Mouse (Mus musculus): Measurements from ENCODE around the gene Grk2. TPM values are rescaled to one million over a fixed set of nuclear protein-coding genes. Genes with fewer than 3 reads are reported as not detected.

Gene Grk2
- polyA plus RNA-seq, 1 experiment = 56.3 TPM

DNA sequence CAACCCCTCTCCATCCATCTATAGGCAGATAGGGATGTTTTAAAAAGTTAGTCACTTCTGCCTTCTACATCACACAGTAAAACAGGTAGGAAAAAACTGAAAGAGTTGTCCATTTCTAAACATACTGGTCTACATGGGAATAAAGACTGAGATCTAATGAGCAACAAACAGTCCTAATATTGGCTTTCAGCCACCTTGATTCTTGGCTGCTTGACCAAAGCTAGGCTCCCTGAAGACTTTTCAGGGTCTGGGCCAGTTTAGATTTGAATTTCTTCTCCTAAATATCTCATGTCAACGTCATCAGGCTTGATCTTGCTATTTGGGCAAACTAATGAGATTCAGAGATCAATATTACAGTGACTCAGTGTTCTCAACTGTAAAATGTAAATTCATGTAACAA lies 20.9 kb upstream of the Grk2 start:
- TF ChIP-seq POLR2A (IDR thresholded peaks at IDR 0.05; ENCODE audit: insufficient read length, low read depth) (no peak), SRF (IDR thresholded peaks at IDR 0.05; ENCODE audit: control insufficient read depth, insufficient read length, low read depth) (no peak), CEBPB (IDR thresholded peaks at IDR 0.05; ENCODE audit: insufficient read depth, poor library complexity, severe bottlenecking) (no peak), USF1 (IDR thresholded peaks at IDR 0.05; ENCODE audit: low read depth) (no peak), POLR2AphosphoS2 (IDR thresholded peaks at IDR 0.05; ENCODE audit: insufficient read length, low read depth) (no peak), TCF3 (IDR thresholded peaks at IDR 0.05; ENCODE audit: insufficient read length, low read depth) (no peak)
- no peaks in the 10 kb centered on the region for H3K27me3 ChIP-seq (ENCODE audit: control insufficient read depth, insufficient read depth, insufficient read length)
- H3K36me3 ChIP-seq (ENCODE audit: control insufficient read depth, insufficient read depth) = peaks cover 68% of the 10 kb centered on the region
- no peak overlapping the region for H3ac ChIP-seq (ENCODE audit: control insufficient read depth, insufficient read length)
- no peak overlapping the region for H3K4me2 ChIP-seq (ENCODE audit: low read depth)
- no peak overlapping the region for H3K4me3 ChIP-seq
- peaks cover 19% of the 10 kb centered on the region for H3K79me2 ChIP-seq (ENCODE audit: control insufficient read depth, insufficient read depth)

DNA sequence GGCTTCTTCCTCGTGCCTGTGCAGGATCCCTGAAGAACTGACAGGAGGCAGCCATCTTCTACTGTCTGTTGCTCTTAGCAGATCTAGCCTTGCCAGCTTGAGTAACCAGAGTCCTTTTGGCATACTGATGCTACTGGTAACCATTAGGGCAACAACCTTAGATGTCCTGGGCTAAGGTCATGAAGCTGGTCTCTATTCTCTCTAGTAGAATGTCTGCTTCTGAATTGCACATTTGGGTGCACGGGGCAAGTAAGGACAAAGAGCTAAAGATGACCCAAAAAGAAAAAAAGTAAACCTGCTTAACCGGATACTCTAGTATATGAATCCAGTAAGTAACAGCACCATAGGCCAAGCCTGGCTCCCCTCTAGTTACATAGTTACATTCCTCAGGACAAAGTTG lies 20.1 kb upstream of the Grk2 start:
- no peak overlapping the region for H3K4me2 ChIP-seq (ENCODE audit: low read depth)
- no peaks in the 10 kb centered on the region for H3K27me3 ChIP-seq (ENCODE audit: control insufficient read depth, insufficient read depth, insufficient read length)
- TF ChIP-seq POLR2AphosphoS2 (IDR thresholded peaks at IDR 0.05; ENCODE audit: insufficient read length, low read depth) (no peak), E2F4 (IDR thresholded peaks at IDR 0.05; ENCODE audit: insufficient read depth) (no peak), USF1 (IDR thresholded peaks at IDR 0.05; ENCODE audit: low read depth) (no peak), TCF12 (IDR thresholded peaks at IDR 0.05; ENCODE audit: insufficient read depth, poor library complexity, severe bottlenecking) (no peak), REST (IDR thresholded peaks at IDR 0.05; ENCODE audit: insufficient read depth, insufficient read length) (no peak), MAX (IDR thresholded peaks at IDR 0.05; ENCODE audit: low read depth) (no peak), MYOD1 (IDR thresholded peaks at IDR 0.05; ENCODE audit: control insufficient read depth in 1 of 3, insufficient read length in 2 of 3, low read depth in 2 of 3) (no peak)
- no peak overlapping the region for H3ac ChIP-seq (ENCODE audit: control insufficient read depth, insufficient read length)
- peaks cover 11% of the 10 kb centered on the region for H3K79me2 ChIP-seq (ENCODE audit: control insufficient read depth, insufficient read depth)
- no peak overlapping the region for H3K4me3 ChIP-seq
- peaks cover 70% of the 10 kb centered on the region for H3K36me3 ChIP-seq (ENCODE audit: control insufficient read depth, insufficient read depth)

GRCm38 (mm10) chr19:4322134-4322533 lies 16.1 kb upstream of the Grk2 start:
- Histone ChIP-seq H3K4me3 (no peak overlapping the region), H3K79me2 (ENCODE audit: control insufficient read depth, insufficient read depth) (no peaks in the 10 kb centered on the region), H3K27me3 (ENCODE audit: control insufficient read depth, insufficient read depth, insufficient read length) (no peaks in the 10 kb centered on the region), H3K36me3 (ENCODE audit: control insufficient read depth, insufficient read depth) (peaks cover 69% of the 10 kb centered on the region), H3ac (ENCODE audit: control insufficient read depth, insufficient read length) (no peak overlapping the region), H3K4me2 (ENCODE audit: low read depth) (no peak overlapping the region)
- TF ChIP-seq E2F4 (IDR thresholded peaks at IDR 0.05; ENCODE audit: insufficient read depth) (no peak), TCF12 (IDR thresholded peaks at IDR 0.05; ENCODE audit: insufficient read depth, poor library complexity, severe bottlenecking) (no peak), MYOG (IDR thresholded peaks at IDR 0.05; ENCODE audit: control insufficient read depth in 1 of 3, insufficient read depth in 1 of 3, insufficient read length in 2 of 3, low read depth in 2 of 3) (no peak), CEBPB (IDR thresholded peaks at IDR 0.05; ENCODE audit: insufficient read depth, poor library complexity, severe bottlenecking) (no peak), MYOD1 (IDR thresholded peaks at IDR 0.05; ENCODE audit: control insufficient read depth in 1 of 3, insufficient read length in 2 of 3, low read depth in 2 of 3) (no peak), MAX (IDR thresholded peaks at IDR 0.05; ENCODE audit: low read depth) (no peak), USF1 (IDR thresholded peaks at IDR 0.05; ENCODE audit: low read depth) (no peak), SRF (IDR thresholded peaks at IDR 0.05; ENCODE audit: control insufficient read depth, insufficient read length, low read depth) (no peak), POLR2A (IDR thresholded peaks at IDR 0.05; ENCODE audit: insufficient read length, low read depth) (no peak), REST (IDR thresholded peaks at IDR 0.05; ENCODE audit: insufficient read depth, insufficient read length) (no peak), POLR2AphosphoS2 (IDR thresholded peaks at IDR 0.05; ENCODE audit: insufficient read length, low read depth) (no peak), TCF3 (IDR thresholded peaks at IDR 0.05; ENCODE audit: insufficient read length, low read depth) (no peak)

DNA sequence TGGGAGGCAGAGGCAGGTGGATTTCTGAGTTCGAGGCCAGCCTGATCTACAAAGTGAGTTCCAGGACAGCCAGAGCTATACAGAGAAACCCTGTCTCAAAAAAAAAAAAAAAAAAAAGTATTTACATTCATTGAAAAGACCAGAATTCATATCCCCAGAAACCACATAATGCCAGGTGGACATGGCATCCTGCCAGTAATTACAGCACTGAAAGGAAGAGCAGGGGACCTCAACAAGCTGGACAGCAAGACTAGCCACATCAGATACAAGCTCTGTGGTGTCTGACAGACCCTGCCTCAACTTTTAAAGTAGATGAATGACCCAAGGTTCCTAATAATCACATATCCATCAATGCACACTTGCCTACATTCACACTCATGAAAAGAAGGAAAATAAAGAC lies 15.6 kb upstream of the Grk2 start:
- H3K4me3 ChIP-seq = no peak overlapping the region
- TF ChIP-seq MYOD1 (IDR thresholded peaks at IDR 0.05; ENCODE audit: control insufficient read depth in 1 of 3, insufficient read length in 2 of 3, low read depth in 2 of 3) (no peak), POLR2AphosphoS2 (IDR thresholded peaks at IDR 0.05; ENCODE audit: insufficient read length, low read depth) (no peak), MAX (IDR thresholded peaks at IDR 0.05; ENCODE audit: low read depth) (no peak), CEBPB (IDR thresholded peaks at IDR 0.05; ENCODE audit: insufficient read depth, poor library complexity, severe bottlenecking) (no peak), TCF12 (IDR thresholded peaks at IDR 0.05; ENCODE audit: insufficient read depth, poor library complexity, severe bottlenecking) (no peak), SRF (IDR thresholded peaks at IDR 0.05; ENCODE audit: control insufficient read depth, insufficient read length, low read depth) (no peak), POLR2A (IDR thresholded peaks at IDR 0.05; ENCODE audit: insufficient read length, low read depth) (no peak), USF1 (IDR thresholded peaks at IDR 0.05; ENCODE audit: low read depth) (no peak), MYOG (IDR thresholded peaks at IDR 0.05; ENCODE audit: control insufficient read depth in 1 of 3, insufficient read depth in 1 of 3, insufficient read length in 2 of 3, low read depth in 2 of 3) (no peak), E2F4 (IDR thresholded peaks at IDR 0.05; ENCODE audit: insufficient read depth) (no peak), TCF3 (IDR thresholded peaks at IDR 0.05; ENCODE audit: insufficient read length, low read depth) (no peak), REST (IDR thresholded peaks at IDR 0.05; ENCODE audit: insufficient read depth, insufficient read length) (no peak)
- H3K36me3 ChIP-seq (ENCODE audit: control insufficient read depth, insufficient read depth) = peaks cover 64% of the 10 kb centered on the region
- no peak overlapping the region for H3K4me2 ChIP-seq (ENCODE audit: low read depth)
- H3ac ChIP-seq (ENCODE audit: control insufficient read depth, insufficient read length) = no peak overlapping the region
- no peaks in the 10 kb centered on the region for H3K27me3 ChIP-seq (ENCODE audit: control insufficient read depth, insufficient read depth, insufficient read length)
- no peaks in the 10 kb centered on the region for H3K79me2 ChIP-seq (ENCODE audit: control insufficient read depth, insufficient read depth)

GRCm38 (mm10) chr19:4319272-4319671 lies 13.2 kb upstream of the Grk2 start:
- TF ChIP-seq E2F4 (IDR thresholded peaks at IDR 0.05; ENCODE audit: insufficient read depth) = no peak
- no peak for TF ChIP-seq POLR2AphosphoS2 (IDR thresholded peaks at IDR 0.05; ENCODE audit: insufficient read length, low read depth)
- no peak for TF ChIP-seq SRF (IDR thresholded peaks at IDR 0.05; ENCODE audit: control insufficient read depth, insufficient read length, low read depth)
- TF ChIP-seq MYOD1 (IDR thresholded peaks at IDR 0.05; ENCODE audit: control insufficient read depth in 1 of 3, insufficient read length in 2 of 3, low read depth in 2 of 3) = no peak
- no peak for TF ChIP-seq CEBPB (IDR thresholded peaks at IDR 0.05; ENCODE audit: insufficient read depth, poor library complexity, severe bottlenecking)
- TF ChIP-seq MYOG (IDR thresholded peaks at IDR 0.05; ENCODE audit: control insufficient read depth in 1 of 3, insufficient read depth in 1 of 3, insufficient read length in 2 of 3, low read depth in 2 of 3) = no peak
- no peak for TF ChIP-seq USF1 (IDR thresholded peaks at IDR 0.05; ENCODE audit: low read depth)
- no peak for TF ChIP-seq MAX (IDR thresholded peaks at IDR 0.05; ENCODE audit: low read depth)
- no peak for TF ChIP-seq POLR2A (IDR thresholded peaks at IDR 0.05; ENCODE audit: insufficient read length, low read depth)
- TF ChIP-seq REST (IDR thresholded peaks at IDR 0.05; ENCODE audit: insufficient read depth, insufficient read length) = no peak
- TF ChIP-seq TCF3 (IDR thresholded peaks at IDR 0.05; ENCODE audit: insufficient read length, low read depth) = no peak
- no peak for TF ChIP-seq TCF12 (IDR thresholded peaks at IDR 0.05; ENCODE audit: insufficient read depth, poor library complexity, severe bottlenecking)
- Histone ChIP-seq H3ac (ENCODE audit: control insufficient read depth, insufficient read length) (no peak overlapping the region), H3K79me2 (ENCODE audit: control insufficient read depth, insufficient read depth) (no peaks in the 10 kb centered on the region), H3K4me2 (ENCODE audit: low read depth) (no peak overlapping the region), H3K36me3 (ENCODE audit: control insufficient read depth, insufficient read depth) (peaks cover 46% of the 10 kb centered on the region), H3K27me3 (ENCODE audit: control insufficient read depth, insufficient read depth, insufficient read length) (no peaks in the 10 kb centered on the region), H3K4me3 (no peak overlapping the region)

Measured in myocyte (in vitro differentiated cells).